Mouse (Mus musculus) heart, postnatal 0 days (tissue): Measurements from ENCODE around the gene Spink8.

ENCODE experiments used
- CTCF ChIP-seq: IDR thresholded peaks from 2 replicates; pipeline ENCODE4 v1.5.1; 2016; ENCODE audit warnings: antibody characterized with exemption, control low read depth, low read depth
- EP300 ChIP-seq: IDR thresholded peaks from 2 replicates; pipeline ENCODE4 v1.6.1; 2016; ENCODE audit warnings: antibody characterized with exemption, low read depth

DNA sequence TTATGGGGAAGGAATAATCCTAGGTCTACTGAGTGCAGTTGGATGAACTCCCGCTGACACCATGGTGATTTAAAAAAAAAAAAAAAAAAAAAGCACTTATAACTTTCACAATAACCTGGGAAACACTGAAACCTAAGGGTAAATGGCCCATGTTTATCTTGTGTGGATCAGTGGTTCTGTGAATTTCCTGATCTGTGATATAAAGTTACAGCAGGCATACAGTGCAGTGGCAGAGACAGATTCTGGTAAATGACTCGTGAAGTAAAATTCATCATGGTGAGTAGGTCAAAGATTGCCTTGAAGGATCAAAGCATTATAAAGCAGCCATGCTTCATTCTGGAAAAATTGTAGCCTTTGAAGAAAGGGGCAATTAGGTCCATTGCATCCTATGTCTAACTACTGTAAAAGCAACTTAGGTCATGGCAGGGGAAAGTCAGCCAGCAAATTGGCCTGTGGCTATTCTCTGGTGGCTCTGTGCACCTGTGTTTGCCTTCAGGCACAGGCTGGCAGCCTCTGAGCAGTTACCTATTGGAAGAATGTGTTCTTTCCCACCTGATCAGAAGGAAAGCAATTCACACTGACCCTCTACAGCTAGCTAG lies 5.3 kb upstream of the Spink8 start:
- TF ChIP-seq CTCF (no peak), EP300 (no peak)
